Mouse (Mus musculus): Measurements from ENCODE around the gene Krr1. TPM values are rescaled to one million over a fixed set of nuclear protein-coding genes. Genes with fewer than 3 reads are reported as not detected.

Krr1 gene
- polyA plus RNA-seq, 1 experiment = 10.5 TPM

DNA sequence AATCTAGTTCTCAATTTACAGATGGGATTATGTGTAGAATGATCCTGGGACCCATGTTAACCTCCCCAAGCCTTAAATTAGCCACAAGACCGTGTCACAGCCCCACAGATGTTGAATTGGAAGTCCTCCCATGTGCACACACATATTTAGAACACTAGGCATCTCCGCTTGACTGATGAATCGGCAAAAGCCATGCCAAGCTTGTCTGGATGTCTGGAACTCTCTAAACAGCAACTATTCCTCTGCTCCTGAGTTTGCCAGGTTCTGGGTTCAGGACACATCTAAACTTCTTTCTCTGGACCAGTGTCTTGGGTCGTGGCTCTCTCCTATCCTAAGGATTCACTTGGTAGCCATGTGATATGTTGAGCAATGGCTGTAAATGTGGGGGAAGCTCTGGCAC, 36.4 kb upstream of the Krr1 start:
- H3ac ChIP-seq (ENCODE audit: control insufficient read depth, insufficient read length) = no peak overlapping the region
- H3K79me2 ChIP-seq (ENCODE audit: control insufficient read depth, insufficient read depth) = no peaks in the 10 kb centered on the region
- peak overlapping the region; percentile 78 for H3K4me2 ChIP-seq (ENCODE audit: low read depth)
- H3K4me3 ChIP-seq = no peak overlapping the region
- TF ChIP-seq MYOD1 (IDR thresholded peaks at IDR 0.05; ENCODE audit: control insufficient read depth in 1 of 3, insufficient read length in 2 of 3, low read depth in 2 of 3) (no peak), E2F4 (IDR thresholded peaks at IDR 0.05; ENCODE audit: insufficient read depth) (no peak), SRF (IDR thresholded peaks at IDR 0.05; ENCODE audit: control insufficient read depth, insufficient read length, low read depth) (no peak), CEBPB (IDR thresholded peaks at IDR 0.05; ENCODE audit: insufficient read depth, poor library complexity, severe bottlenecking) (no peak), POLR2A (IDR thresholded peaks at IDR 0.05; ENCODE audit: insufficient read length, low read depth) (no peak), MAX (IDR thresholded peaks at IDR 0.05; ENCODE audit: low read depth) (no peak)
- no peaks in the 10 kb centered on the region for H3K36me3 ChIP-seq (ENCODE audit: control insufficient read depth, insufficient read depth)
- no peaks in the 10 kb centered on the region for H3K27me3 ChIP-seq (ENCODE audit: control insufficient read depth, insufficient read depth, insufficient read length)

DNA sequence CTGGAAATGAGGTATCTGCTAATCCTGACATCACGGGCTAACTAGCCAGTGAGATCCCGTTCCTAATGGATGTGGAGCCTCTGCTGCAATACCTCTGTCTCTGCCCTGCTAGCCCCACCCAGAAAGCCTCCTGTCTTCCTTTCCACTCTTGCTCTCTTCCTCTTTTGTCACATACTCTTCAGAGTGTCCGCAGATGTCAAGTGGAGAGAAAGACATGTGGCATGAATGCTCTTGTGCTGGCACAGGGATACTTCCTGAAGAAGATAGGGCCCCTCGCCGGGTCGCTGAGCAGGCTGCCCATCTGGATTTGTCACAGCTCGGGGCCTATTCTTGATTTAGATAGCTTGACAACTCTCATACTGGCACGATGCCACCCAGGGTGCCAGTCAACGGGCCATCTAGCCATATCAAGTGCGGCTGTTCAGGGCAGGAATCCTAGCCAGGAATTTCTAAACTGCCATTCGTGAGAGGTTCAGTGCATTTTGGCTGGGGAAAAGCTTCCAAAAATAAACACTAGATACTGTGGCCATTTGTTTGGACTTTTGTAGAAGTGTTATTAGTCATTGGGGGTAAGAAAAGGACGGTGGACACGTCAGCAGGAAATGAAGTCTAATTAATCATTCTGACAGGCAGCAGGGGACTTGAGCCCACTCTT, 35.8 kb upstream of the Krr1 start:
- Histone ChIP-seq H3K4me2 (ENCODE audit: low read depth) (peak overlapping the region; percentile 78), H3K79me2 (ENCODE audit: control insufficient read depth, insufficient read depth) (no peaks in the 10 kb centered on the region), H3K36me3 (ENCODE audit: control insufficient read depth, insufficient read depth) (no peaks in the 10 kb centered on the region), H3K4me3 (no peak overlapping the region), H3K27me3 (ENCODE audit: control insufficient read depth, insufficient read depth, insufficient read length) (no peaks in the 10 kb centered on the region), H3ac (ENCODE audit: control insufficient read depth, insufficient read length) (no peak overlapping the region)
- TF ChIP-seq REST (IDR thresholded peaks at IDR 0.05; ENCODE audit: insufficient read depth, insufficient read length) = no peak
- TF ChIP-seq POLR2AphosphoS2 (IDR thresholded peaks at IDR 0.05; ENCODE audit: insufficient read length, low read depth) = no peak
- TF ChIP-seq CEBPB (IDR thresholded peaks at IDR 0.05; ENCODE audit: insufficient read depth, poor library complexity, severe bottlenecking) = no peak
- TF ChIP-seq MYOD1 (IDR thresholded peaks at IDR 0.05; ENCODE audit: control insufficient read depth in 1 of 3, insufficient read length in 2 of 3, low read depth in 2 of 3) = peak; percentile 42 to 69 (median 60)
- no peak for TF ChIP-seq MAX (IDR thresholded peaks at IDR 0.05; ENCODE audit: low read depth)
- TF ChIP-seq TCF3 (IDR thresholded peaks at IDR 0.05; ENCODE audit: insufficient read length, low read depth) = no peak
- TF ChIP-seq POLR2A (IDR thresholded peaks at IDR 0.05; ENCODE audit: insufficient read length, low read depth) = no peak
- no peak for TF ChIP-seq USF1 (IDR thresholded peaks at IDR 0.05; ENCODE audit: low read depth)
- peak; percentile 19 for TF ChIP-seq TCF12 (IDR thresholded peaks at IDR 0.05; ENCODE audit: insufficient read depth, poor library complexity, severe bottlenecking)
- TF ChIP-seq SRF (IDR thresholded peaks at IDR 0.05; ENCODE audit: control insufficient read depth, insufficient read length, low read depth) = no peak
- peak; percentile 35 to 80 (median 40) for TF ChIP-seq MYOG (IDR thresholded peaks at IDR 0.05; ENCODE audit: control insufficient read depth in 1 of 3, insufficient read depth in 1 of 3, insufficient read length in 2 of 3, low read depth in 2 of 3)
- TF ChIP-seq E2F4 (IDR thresholded peaks at IDR 0.05; ENCODE audit: insufficient read depth) = no peak

GRCm38 (mm10) chr10:111937146-111937534, 35.3 kb upstream of the Krr1 start:
- Histone ChIP-seq H3K27me3 (ENCODE audit: control insufficient read depth, insufficient read depth, insufficient read length) (no peaks in the 10 kb centered on the region), H3K36me3 (ENCODE audit: control insufficient read depth, insufficient read depth) (no peaks in the 10 kb centered on the region), H3K4me2 (ENCODE audit: low read depth) (peak overlapping the region; percentile 78), H3K4me3 (no peak overlapping the region), H3ac (ENCODE audit: control insufficient read depth, insufficient read length) (no peak overlapping the region), H3K79me2 (ENCODE audit: control insufficient read depth, insufficient read depth) (no peaks in the 10 kb centered on the region)
- TF ChIP-seq TCF12 (IDR thresholded peaks at IDR 0.05; ENCODE audit: insufficient read depth, poor library complexity, severe bottlenecking) (no peak), POLR2A (IDR thresholded peaks at IDR 0.05; ENCODE audit: insufficient read length, low read depth) (no peak), TCF3 (IDR thresholded peaks at IDR 0.05; ENCODE audit: insufficient read length, low read depth) (no peak), USF1 (IDR thresholded peaks at IDR 0.05; ENCODE audit: low read depth) (no peak), MYOD1 (IDR thresholded peaks at IDR 0.05; ENCODE audit: control insufficient read depth in 1 of 3, insufficient read length in 2 of 3, low read depth in 2 of 3) (no peak), MAX (IDR thresholded peaks at IDR 0.05; ENCODE audit: low read depth) (no peak), POLR2AphosphoS2 (IDR thresholded peaks at IDR 0.05; ENCODE audit: insufficient read length, low read depth) (no peak), E2F4 (IDR thresholded peaks at IDR 0.05; ENCODE audit: insufficient read depth) (no peak), CEBPB (IDR thresholded peaks at IDR 0.05; ENCODE audit: insufficient read depth, poor library complexity, severe bottlenecking) (no peak), REST (IDR thresholded peaks at IDR 0.05; ENCODE audit: insufficient read depth, insufficient read length) (no peak), SRF (IDR thresholded peaks at IDR 0.05; ENCODE audit: control insufficient read depth, insufficient read length, low read depth) (no peak), MYOG (IDR thresholded peaks at IDR 0.05; ENCODE audit: control insufficient read depth in 1 of 3, insufficient read depth in 1 of 3, insufficient read length in 2 of 3, low read depth in 2 of 3) (no peak)

DNA sequence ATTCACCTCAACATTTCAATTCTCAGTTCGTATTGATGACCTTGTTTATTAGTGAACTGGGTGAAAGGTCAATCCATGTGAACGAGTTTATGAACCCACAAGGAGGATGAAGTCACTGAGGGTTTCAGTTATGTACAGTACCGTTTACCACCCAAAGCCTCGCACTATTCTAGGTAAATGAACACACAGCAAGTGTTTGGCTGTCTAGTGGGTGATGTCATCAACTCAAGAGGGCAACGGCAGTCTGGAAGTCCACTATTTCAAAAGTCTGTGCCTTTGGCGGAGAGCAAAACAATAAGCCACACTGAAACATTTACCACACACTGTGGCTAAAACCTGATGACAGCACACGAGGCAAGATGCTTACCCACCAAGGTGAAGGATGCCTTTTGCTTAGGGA, 29.4 kb upstream of the Krr1 start:
- H3K4me2 ChIP-seq (ENCODE audit: low read depth) = no peak overlapping the region
- H3K36me3 ChIP-seq (ENCODE audit: control insufficient read depth, insufficient read depth) = no peaks in the 10 kb centered on the region
- no peak overlapping the region for H3ac ChIP-seq (ENCODE audit: control insufficient read depth, insufficient read length)
- H3K79me2 ChIP-seq (ENCODE audit: control insufficient read depth, insufficient read depth) = no peaks in the 10 kb centered on the region
- TF ChIP-seq SRF (IDR thresholded peaks at IDR 0.05; ENCODE audit: control insufficient read depth, insufficient read length, low read depth) (no peak), MYOG (IDR thresholded peaks at IDR 0.05; ENCODE audit: control insufficient read depth in 1 of 3, insufficient read depth in 1 of 3, insufficient read length in 2 of 3, low read depth in 2 of 3) (no peak), MAX (IDR thresholded peaks at IDR 0.05; ENCODE audit: low read depth) (no peak), REST (IDR thresholded peaks at IDR 0.05; ENCODE audit: insufficient read depth, insufficient read length) (no peak), TCF3 (IDR thresholded peaks at IDR 0.05; ENCODE audit: insufficient read length, low read depth) (no peak), E2F4 (IDR thresholded peaks at IDR 0.05; ENCODE audit: insufficient read depth) (no peak), MYOD1 (IDR thresholded peaks at IDR 0.05; ENCODE audit: control insufficient read depth in 1 of 3, insufficient read length in 2 of 3, low read depth in 2 of 3) (no peak), TCF12 (IDR thresholded peaks at IDR 0.05; ENCODE audit: insufficient read depth, poor library complexity, severe bottlenecking) (no peak), POLR2AphosphoS2 (IDR thresholded peaks at IDR 0.05; ENCODE audit: insufficient read length, low read depth) (no peak), USF1 (IDR thresholded peaks at IDR 0.05; ENCODE audit: low read depth) (no peak), CEBPB (IDR thresholded peaks at IDR 0.05; ENCODE audit: insufficient read depth, poor library complexity, severe bottlenecking) (no peak), POLR2A (IDR thresholded peaks at IDR 0.05; ENCODE audit: insufficient read length, low read depth) (no peak)
- no peaks in the 10 kb centered on the region for H3K27me3 ChIP-seq (ENCODE audit: control insufficient read depth, insufficient read depth, insufficient read length)
- H3K4me3 ChIP-seq = no peak overlapping the region
